Comparison of ENCODE assay signal across 10 mouse cellular contexts in genomic region chr6:70713118-70713517, GRCm38 (mm10).
DNase-seq lines count a peak whose midpoint lies in the region; ATAC-seq and TF ChIP-seq lines count a peak whose summit lies in the region.
"Had no signal": no experiment of that assay in that cellular context is flagged by ENCODE, and none has a peak within 500 bp of the region (broad histone marks: within the 10 kb centered on the region; RNA-seq: fewer than 3 reads in every experiment).

No protein-coding gene starts in this region.

- H3K27me3 ChIP-seq in liver, embryonic 14.5 days (ENCODE audit: control insufficient read depth, insufficient read depth, low read length), result no peaks in the 10 kb centered on the region
- no peaks in the 10 kb centered on the region for H3K27me3 ChIP-seq in liver, embryonic 11.5 days (replicated peaks; ENCODE audit: control insufficient read depth, insufficient read depth, low read length)
- H3K27me3 ChIP-seq: limb, embryonic 13.5 days had no signal

- peak; percentile 72 for TF ChIP-seq CTCF in liver, embryonic 14.5 days (IDR thresholded peaks at IDR 0.05; ENCODE audit: low read depth)

- H3K9ac ChIP-seq in liver, embryonic 14.5 days (replicated peaks), result no peak overlapping the region
- H3K9ac ChIP-seq in liver, embryonic 11.5 days (ENCODE audit: low read depth, low read length), result no peak overlapping the region
- H3K9ac ChIP-seq: limb, embryonic 13.5 days had no signal

- H3K4me3 ChIP-seq in liver, embryonic 14.5 days (ENCODE audit: insufficient read depth in 1 of 2, low read depth in 2 of 2, low read length in 2 of 2), result no peak overlapping the region
- no peak overlapping the region for H3K4me3 ChIP-seq in liver, embryonic 11.5 days (ENCODE audit: low read depth, low read length)
- H3K4me3 ChIP-seq: limb, embryonic 13.5 days had no signal

- 24% methylated on average over 7 of the region's 7 CpGs for WGBS in liver, embryonic 14.5 days (ENCODE audit: insufficient replicate concordance)
- WGBS in liver, embryonic 11.5 days, result 26% methylated on average over 7 of the region's 7 CpGs

- H3K4me2 ChIP-seq in liver, embryonic 14.5 days (ENCODE audit: low read depth), result no peak overlapping the region
- H3K4me2 ChIP-seq in liver, embryonic 11.5 days, result no peak overlapping the region
- H3K4me2 ChIP-seq: heart, embryonic 11.5 days; limb, embryonic 13.5 days had no signal

- H3K36me3 ChIP-seq in liver, embryonic 14.5 days (replicated peaks; ENCODE audit: control insufficient read depth, insufficient read depth, low read depth), result no peaks in the 10 kb centered on the region
- H3K36me3 ChIP-seq in liver, embryonic 11.5 days (ENCODE audit: control insufficient read depth, insufficient read depth, low read length), result no peaks in the 10 kb centered on the region
- H3K36me3 ChIP-seq: limb, embryonic 13.5 days had no signal

- H3K9me3 ChIP-seq in liver, embryonic 14.5 days (ENCODE audit: control insufficient read depth, low read length), result no peaks in the 10 kb centered on the region
- no peaks in the 10 kb centered on the region for H3K9me3 ChIP-seq in liver, embryonic 11.5 days (ENCODE audit: control insufficient read depth, low read length)
- H3K9me3 ChIP-seq: limb, embryonic 13.5 days had no signal

- no peak overlapping the region for H3K27ac ChIP-seq in liver, embryonic 14.5 days
- H3K27ac ChIP-seq in liver, embryonic 11.5 days (ENCODE audit: low read depth, low read length), result no peak overlapping the region
- H3K27ac ChIP-seq: limb, embryonic 13.5 days had no signal

- no peak for TF ChIP-seq EP300 in liver, embryonic 14.5 days (IDR thresholded peaks at IDR 0.05; ENCODE audit: low read depth)

- peaks cover 5 to 19% of the 10 kb centered on the region in 2 experiments for H3K4me1 ChIP-seq in liver, embryonic 14.5 days (replicated peaks; ENCODE audit: control insufficient read depth in 2 of 2, insufficient read depth in 2 of 2, low read length in 1 of 2)
- no peaks in the 10 kb centered on the region; the same call in 1 of the 2 replicates for H3K4me1 ChIP-seq in liver, embryonic 11.5 days (replicated peaks; ENCODE audit: control insufficient read depth, insufficient read depth, low read length)
- H3K4me1 ChIP-seq: limb, embryonic 13.5 days had no signal

- intact Hi-C loops in heart, postnatal 36 days (cut with DNase I), result loop anchor here (5.0 to 10.0 kb wide), 2 partner anchors 94 to 172 kb away; no protein-coding TSS in a partner anchor

- peak; percentile 57 for DNase-seq in embryo, embryonic 10 days (ENCODE audit: low spot score)
- DNase-seq in embryo, embryonic 9.5 days (ENCODE audit: extremely low spot score), result no peak
- no peak for DNase-seq in liver, embryonic 14.5 days (ENCODE audit: low read depth in 3 of 3, low spot score in 3 of 3)
- no peak for DNase-seq in liver, embryonic 11.5 days (ENCODE audit: low spot score)
- peak; percentile 18 for DNase-seq in naive thymus-derived CD4-positive, alpha-beta T cell, adult 2 months (ENCODE audit: low read depth)
- DNase-seq in right cerebral cortex, postnatal 10 days (ENCODE audit: low spot score in 2 of 2), result no peak
- no peak for DNase-seq in heart, postnatal 36 days

- ATAC-seq in liver, embryonic 14.5 days (ENCODE audit: insufficient read depth), result no peak
- no peak for ATAC-seq in liver, embryonic 11.5 days (replicated peaks; ENCODE audit: low FRiP score)
- 0 out of 2 replicates have a peak, but pooled peaks have one; percentile 24 for ATAC-seq in common myeloid progenitor, adult 5-6 weeks (replicated peaks; ENCODE audit: low read depth, poor library complexity, severe bottlenecking)

Comparison
In these comparisons a context has a peak if more than half of its experiments do, and no peak if none do; other contexts are left out.
1. DNase-seq: peak in embryo, embryonic 10 days (single experiment) and naive thymus-derived CD4-positive, alpha-beta T cell, adult 2 months (single experiment); none in embryo, embryonic 9.5 days (single experiment), liver, embryonic 14.5 days (0 of 3), liver, embryonic 11.5 days (single experiment), right cerebral cortex, postnatal 10 days (0 of 2) and heart, postnatal 36 days (0 of 2).